Comparison of ENCODE assay signal across 13 mouse cellular contexts in the genomic region with DNA sequence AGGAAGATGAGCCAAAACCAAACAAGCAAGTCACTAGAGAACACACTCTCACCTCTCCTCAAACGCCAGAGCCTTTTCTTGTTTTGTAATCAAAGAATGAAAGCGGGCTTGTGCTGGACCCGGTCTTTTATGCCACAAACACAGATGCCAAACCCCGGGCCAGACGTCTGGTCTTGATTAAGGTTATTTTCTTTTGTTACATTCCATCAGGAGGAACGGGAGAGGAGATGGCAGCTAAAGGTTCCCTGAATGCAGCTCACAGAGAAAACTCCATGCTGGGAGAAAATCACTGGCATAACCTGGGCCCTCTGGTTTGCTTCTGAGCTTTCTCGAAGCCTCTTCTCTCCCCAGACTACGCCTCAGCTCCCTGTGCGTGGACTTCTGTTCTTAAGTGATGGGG. TPM values are rescaled to one million over a fixed set of nuclear protein-coding genes. Genes with fewer than 3 reads are reported as not detected.
A peak's percentile ranks its signal among the peaks of the same experiment; 100 is the strongest.
DNase-seq lines count a peak whose midpoint lies in the region; ATAC-seq and TF ChIP-seq lines count a peak whose summit lies in the region.
"Had no signal": no experiment of that assay in that cellular context is flagged by ENCODE, and none has a peak within 500 bp of the region (broad histone marks: within the 10 kb centered on the region; RNA-seq: fewer than 3 reads in every experiment).

No protein-coding gene starts in this region.

- H3K4me3 ChIP-seq in heart, embryonic 14.5 days (ENCODE audit: control insufficient read depth in 1 of 2, insufficient read depth in 1 of 2, low read depth in 1 of 2, low read length in 2 of 2) = no peak overlapping the region
- no peak overlapping the region for H3K4me3 ChIP-seq in neural tube, embryonic 11.5 days (ENCODE audit: low read depth, low read length)
- H3K4me3 ChIP-seq in stomach, postnatal 0 days (ENCODE audit: low read depth, low read length) = no peak overlapping the region
- no peak overlapping the region for H3K4me3 ChIP-seq in liver, postnatal 0 days (ENCODE audit: low read depth, low read length)

- no peaks in the 10 kb centered on the region for H3K27me3 ChIP-seq in heart, embryonic 14.5 days (ENCODE audit: control insufficient read depth, insufficient read depth, low read length)
- H3K27me3 ChIP-seq in neural tube, embryonic 11.5 days (ENCODE audit: control insufficient read depth, insufficient read depth, low read length) = no peaks in the 10 kb centered on the region
- H3K27me3 ChIP-seq in stomach, postnatal 0 days (ENCODE audit: control insufficient read depth, insufficient read depth, low read length) = no peaks in the 10 kb centered on the region
- no peaks in the 10 kb centered on the region for H3K27me3 ChIP-seq in liver, postnatal 0 days (ENCODE audit: insufficient read depth, low read length)

- peak overlapping the region; percentile 25; the same call in 1 of the 2 replicates for H3K9ac ChIP-seq in heart, embryonic 14.5 days (ENCODE audit: low read length)
- 0 out of 2 replicates have a peak overlapping the region, but pooled peaks have one; percentile 11 for H3K9ac ChIP-seq in neural tube, embryonic 11.5 days (ENCODE audit: low read length)
- no peak overlapping the region for H3K9ac ChIP-seq in stomach, postnatal 0 days (ENCODE audit: low read length)
- H3K9ac ChIP-seq in liver, postnatal 0 days (replicated peaks) = no peak overlapping the region

- 48% methylated on average over 9 of the region's 9 CpGs for WGBS in heart, embryonic 14.5 days
- WGBS in neural tube, embryonic 11.5 days = 52% methylated on average over 9 of the region's 9 CpGs
- 57% methylated on average over 9 of the region's 9 CpGs for WGBS in stomach, postnatal 0 days
- WGBS in liver, postnatal 0 days (ENCODE audit: insufficient replicate concordance) = 78% methylated on average over 9 of the region's 9 CpGs

- no peak for TF ChIP-seq EP300 in stomach, postnatal 0 days (optimal IDR thresholded peaks at IDR 0.05)
- no peak for TF ChIP-seq EP300 in liver, postnatal 0 days (IDR thresholded peaks at IDR 0.05; ENCODE audit: low read depth)

- no peaks in the 10 kb centered on the region for H3K9me3 ChIP-seq in heart, embryonic 14.5 days (ENCODE audit: control insufficient read depth, low read length)
- H3K9me3 ChIP-seq in neural tube, embryonic 11.5 days (ENCODE audit: control insufficient read depth, low read length) = no peaks in the 10 kb centered on the region
- H3K9me3 ChIP-seq in stomach, postnatal 0 days (ENCODE audit: control insufficient read depth, low read length) = no peaks in the 10 kb centered on the region
- H3K9me3 ChIP-seq in liver, postnatal 0 days (ENCODE audit: low read length) = no peaks in the 10 kb centered on the region

- ATAC-seq in heart, embryonic 14.5 days (ENCODE audit: insufficient number of reproducible peaks, insufficient read depth, low FRiP score, low read depth) = no peak
- ATAC-seq in neural tube, embryonic 11.5 days (ENCODE audit: insufficient read depth, low FRiP score, low TSS enrichment) = no peak
- ATAC-seq in stomach, postnatal 0 days (ENCODE audit: low FRiP score, low TSS enrichment) = no peak
- no peak for ATAC-seq in liver, postnatal 0 days
- ATAC-seq: CD4-positive, CD25-positive, alpha-beta regulatory T cell, adult 4 months; intestine, postnatal 0 days; midbrain, embryonic 16.5 days had no signal

- no peak overlapping the region for H3K4me2 ChIP-seq in heart, embryonic 14.5 days (ENCODE audit: low read length)
- H3K4me2 ChIP-seq in neural tube, embryonic 11.5 days (ENCODE audit: low read depth) = no peak overlapping the region
- H3K4me2 ChIP-seq in stomach, postnatal 0 days (replicated peaks; ENCODE audit: low read depth) = no peak overlapping the region
- H3K4me2 ChIP-seq in liver, postnatal 0 days (ENCODE audit: low read depth, low read length) = no peak overlapping the region

- no peak for DNase-seq in heart, postnatal 36 days
- no peak for DNase-seq in neural tube, embryonic 11.5 days (ENCODE audit: low spot score)
- DNase-seq in neural tube, embryonic 10.5 days (ENCODE audit: extremely low spot score, low spot score) = no peak
- peak; percentile 83 for DNase-seq in forelimb bud, embryonic 11.5 days (ENCODE audit: low read depth, low spot score)
- no peak for DNase-seq in stomach, postnatal 0 days (ENCODE audit: low spot score)
- no peak for DNase-seq in liver, postnatal 0 days
- DNase-seq in layer of hippocampus, adult 9-11 months = no peak
- DNase-seq: adrenal gland, postnatal 10 days; right cerebral cortex, postnatal 4 days had no signal

- H3K27ac ChIP-seq in heart, embryonic 14.5 days (replicated peaks in 1 of 2; ENCODE audit: control insufficient read depth in 1 of 2, insufficient read depth in 1 of 2, low read depth in 2 of 2, low read length in 2 of 2) = peak overlapping the region in 1 of 2 experiments; percentile 44; a peak in 1 of 4 replicates
- H3K27ac ChIP-seq in neural tube, embryonic 11.5 days (ENCODE audit: low read depth, low read length) = peak overlapping the region; percentile 60; the same call in 1 of the 2 replicates
- H3K27ac ChIP-seq in stomach, postnatal 0 days (replicated peaks) = peak overlapping the region; percentile 4; the same call in 1 of the 2 replicates
- H3K27ac ChIP-seq in liver, postnatal 0 days (ENCODE audit: low read depth) = no peak overlapping the region

- TF ChIP-seq CTCF in stomach, postnatal 0 days (IDR thresholded peaks at IDR 0.05; ENCODE audit: low read depth) = no peak
- TF ChIP-seq CTCF in liver, postnatal 0 days (IDR thresholded peaks at IDR 0.05; ENCODE audit: low read depth) = no peak

- intact Hi-C loops in heart, postnatal 36 days (cut with DNase I) = no loop called here

- no peaks in the 10 kb centered on the region for H3K36me3 ChIP-seq in heart, embryonic 14.5 days (ENCODE audit: control insufficient read depth, insufficient read depth, low read length)
- no peaks in the 10 kb centered on the region for H3K36me3 ChIP-seq in neural tube, embryonic 11.5 days (ENCODE audit: control insufficient read depth, insufficient read depth, low read length)
- no peaks in the 10 kb centered on the region for H3K36me3 ChIP-seq in stomach, postnatal 0 days (ENCODE audit: control insufficient read depth, insufficient read depth, low read length)
- no peaks in the 10 kb centered on the region for H3K36me3 ChIP-seq in liver, postnatal 0 days (replicated peaks; ENCODE audit: insufficient read depth, low read length)

- peaks cover 6 to 17% of the 10 kb centered on the region in 2 experiments for H3K4me1 ChIP-seq in heart, embryonic 14.5 days (ENCODE audit: control insufficient read depth in 2 of 2, insufficient read depth in 2 of 2, low read length in 2 of 2)
- peaks cover 16% of the 10 kb centered on the region for H3K4me1 ChIP-seq in neural tube, embryonic 11.5 days (ENCODE audit: control insufficient read depth, insufficient read depth, low read length)
- peaks cover 4% of the 10 kb centered on the region; the same call in 1 of the 2 replicates for H3K4me1 ChIP-seq in stomach, postnatal 0 days (replicated peaks; ENCODE audit: control insufficient read depth, insufficient read depth)
- H3K4me1 ChIP-seq in liver, postnatal 0 days (ENCODE audit: insufficient read depth) = no peaks in the 10 kb centered on the region

RNA-seq across cellular contexts. Expression of a gene that starts 55.9 kb away (rescaled TPM):
- polyA plus RNA-seq in heart, embryonic 14.5 days (2014; fragmentation: Nextera tagmentation; extraction: Ambion mirVana) = 23.7 and 26.8 TPM in 2 replicates
- total RNA-seq in heart, postnatal 36 days (2021) = 10 to 100 TPM; 12.3 to 15.7 TPM
- polyA plus RNA-seq in neural tube, embryonic 11.5 days (2014; fragmentation: Nextera tagmentation; extraction: Ambion mirVana) = 55.3 and 57.7 TPM in 2 replicates
- 22.4 and 24.0 TPM in 2 replicates for polyA plus RNA-seq in stomach, postnatal 0 days (2015; fragmentation: Nextera tagmentation; extraction: Ambion mirVana)
- 2.5 and 2.6 TPM in 2 replicates for polyA plus RNA-seq in liver, postnatal 0 days (2015; fragmentation: Nextera tagmentation; extraction: Ambion mirVana)

Comparison
In these comparisons a context has a peak if more than half of its experiments do, and no peak if none do; other contexts are left out.
1. H3K9ac ChIP-seq: peak in heart, embryonic 14.5 days (single experiment) and neural tube, embryonic 11.5 days (single experiment); none in stomach, postnatal 0 days (single experiment) and liver, postnatal 0 days (single experiment).